8 mouse cellular contexts compared by ENCODE assay signal in the genomic region with DNA sequence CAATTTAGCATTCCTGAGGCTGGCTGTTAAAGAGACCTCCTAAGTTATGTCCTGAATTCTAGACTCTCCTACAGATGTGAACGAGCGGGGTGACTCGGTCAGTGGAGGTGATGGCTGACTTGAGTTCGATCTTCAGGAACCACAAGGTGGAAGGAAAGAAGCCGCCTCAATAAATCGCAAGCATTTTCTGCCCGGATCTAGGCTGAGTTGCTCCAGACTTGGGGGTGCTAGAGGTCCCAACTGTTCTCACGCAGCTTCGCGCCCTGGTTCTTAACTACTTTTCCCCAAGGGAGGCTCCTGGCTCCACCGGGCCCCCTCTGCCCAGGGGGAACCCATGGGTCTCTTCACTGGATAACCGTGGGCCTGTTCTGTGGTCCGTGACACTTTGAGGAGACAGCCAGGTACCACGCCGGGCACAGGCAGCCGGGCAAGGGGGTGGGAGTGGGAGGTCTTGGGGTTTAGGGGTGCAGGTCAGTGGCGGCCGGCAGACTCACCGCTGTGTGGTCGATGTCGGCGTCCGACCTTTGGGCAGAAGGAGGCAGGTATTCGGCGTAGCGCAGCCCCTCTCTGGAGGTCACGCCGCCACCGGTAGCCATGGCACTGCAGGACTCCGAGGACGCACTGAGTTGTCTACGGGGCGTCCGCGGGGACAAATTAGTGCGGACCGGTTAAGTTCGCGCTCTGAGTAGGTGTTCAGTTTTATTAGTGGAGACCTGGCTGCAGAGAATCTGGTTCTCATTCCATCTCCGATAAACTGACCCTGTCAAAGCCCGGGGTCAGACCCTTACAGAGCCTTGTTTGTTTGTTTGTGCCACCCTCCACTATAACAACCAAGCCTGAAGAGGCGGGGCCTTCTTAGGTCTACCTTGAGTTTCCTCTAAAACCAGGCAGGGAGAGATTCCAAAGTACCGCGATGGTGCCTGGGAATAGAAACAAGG. TPM values are rescaled to one million over a fixed set of nuclear protein-coding genes. Genes with fewer than 3 reads are reported as not detected.
DNase-seq lines count a peak whose midpoint lies in the region; ATAC-seq and TF ChIP-seq lines count a peak whose summit lies in the region.

A gene (minus strand): TSS at position 822 of the 938 bp plus-strand sequence.

- 1% methylated on average over 44 of the region's 44 CpGs for WGBS in hindbrain, postnatal 0 days

- H3K36me3 ChIP-seq in hindbrain, postnatal 0 days (ENCODE audit: insufficient read depth, low read length): no peaks in the 10 kb centered on the region

- ATAC-seq in hindbrain, postnatal 0 days: peak; percentile 93

- H3K27me3 ChIP-seq in hindbrain, postnatal 0 days (ENCODE audit: insufficient read depth, low read length): no peaks in the 10 kb centered on the region

- DNase-seq in adipocyte (ENCODE audit: low spot score): peak; percentile 79
- DNase-seq in embryo, embryonic 10 days (ENCODE audit: low spot score): peak; percentile 89
- peak; percentile 73 to 79 for DNase-seq in gastrocnemius, adult 8-10 months (ENCODE audit: low spot score in 2 of 2)
- peak; percentile 85 for DNase-seq in hindbrain, postnatal 0 days (ENCODE audit: low spot score)
- DNase-seq in left cerebral cortex, adult 18-20 months (ENCODE audit: low spot score in 2 of 2): peak; percentile 88 to 91
- DNase-seq in lung, postnatal 4 days: peak; percentile 90 to 92
- DNase-seq in retina, postnatal 1 day: peak; percentile 92
- DNase-seq in thymus, postnatal 4 days: peak; percentile 96

- peak within 1 kb of the TSS; percentile 85 for H3K4me3 ChIP-seq in hindbrain, postnatal 0 days (ENCODE audit: low read length)

- H3K9me3 ChIP-seq in hindbrain, postnatal 0 days (ENCODE audit: low read length): no peaks in the 10 kb centered on the region

- H3K9ac ChIP-seq in hindbrain, postnatal 0 days (replicated peaks; ENCODE audit: low read length): peak within 1 kb of the TSS; percentile 74

- no peaks in the 10 kb centered on the region for H3K4me1 ChIP-seq in hindbrain, postnatal 0 days (ENCODE audit: insufficient read depth, low read length)

- peak within 1 kb of the TSS; percentile 49; the same call in 1 of the 2 replicates for H3K27ac ChIP-seq in hindbrain, postnatal 0 days

- peak; percentile 38 for TF ChIP-seq CTCF in hindbrain, postnatal 0 days (IDR thresholded peaks at IDR 0.05; ENCODE audit: low read depth)

- peak within 1 kb of the TSS; percentile 95 for H3K4me2 ChIP-seq in hindbrain, postnatal 0 days (ENCODE audit: low read depth, low read length)

RNA-seq across cellular contexts. Expression of the gene that starts here (rescaled TPM):
- 100 to 1,000 TPM; 118 to 168 (median 150) TPM for total RNA-seq in gastrocnemius, adult 8-10 months (2022)
- 10.6 and 12.9 TPM in 2 replicates for total RNA-seq in hindbrain, postnatal 0 days (2014; rRNA removed)
- 93.9 and 98.8 TPM in 2 replicates for polyA plus RNA-seq in hindbrain, postnatal 0 days (2015; fragmentation: Nextera tagmentation; extraction: Ambion mirVana)
- 10 to 100 TPM; 70.4 to 92.7 TPM for total RNA-seq in left cerebral cortex, adult 18-20 months (2021)

Comparison
In these comparisons a context has a peak if more than half of its experiments do, and no peak if none do; other contexts are left out.
1. Peak in every context shown above with its lines: DNase-seq, ATAC-seq, H3K4me3 ChIP-seq and H3K27ac ChIP-seq.